Mouse (Mus musculus) WW6 (cell line): ENCODE data around the gene Gm12184.
"Not testable (repeated sequence)": the region's sequence is repeated elsewhere in the genome, so short reads cannot be mapped to it uniquely, and the experiment has no call there.

Experiments used
- DNase-seq: peaks from one replicate; pipeline ENCODE4 v3.0.0-alpha.2; 2013; ENCODE audit warnings: low read depth, low spot score

Gene Gm12184

GRCm38 (mm10) chr11:48799921-48800701, 26.3 kb downstream of the Gm12184 start, which contains the start of gene Rack1:
TSS of gene Rack1 (plus strand) at chr11:48800332.
- no peak for DNase-seq

GRCm38 (mm10) chr11:48798984-48799920, 27.2 kb downstream of the Gm12184 start:
- DNase-seq = no peak

DNA sequence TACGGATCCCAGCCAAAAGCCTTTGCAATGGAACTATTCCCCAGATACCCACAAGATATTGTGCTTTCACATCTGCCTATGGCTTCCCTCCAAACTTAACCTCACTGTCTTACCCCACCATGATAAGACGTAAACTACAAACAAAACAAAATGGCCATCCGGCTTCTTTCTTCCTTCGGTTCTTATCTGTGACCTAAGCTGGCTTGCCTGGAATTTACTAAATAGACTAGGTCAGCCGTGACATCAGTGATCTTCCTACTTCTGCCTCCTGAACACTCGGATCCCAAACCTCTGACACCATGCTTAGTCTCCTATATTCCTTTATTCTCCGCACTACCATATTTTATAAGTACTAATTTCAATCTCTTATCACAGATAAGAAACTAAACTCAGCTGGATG, 28.1 kb downstream of the Gm12184 start:
- no peak for DNase-seq

GRCm38 (mm10) chr11:48797287-48797686, 29.2 kb downstream of the Gm12184 start:
- DNase-seq = no peak

DNA sequence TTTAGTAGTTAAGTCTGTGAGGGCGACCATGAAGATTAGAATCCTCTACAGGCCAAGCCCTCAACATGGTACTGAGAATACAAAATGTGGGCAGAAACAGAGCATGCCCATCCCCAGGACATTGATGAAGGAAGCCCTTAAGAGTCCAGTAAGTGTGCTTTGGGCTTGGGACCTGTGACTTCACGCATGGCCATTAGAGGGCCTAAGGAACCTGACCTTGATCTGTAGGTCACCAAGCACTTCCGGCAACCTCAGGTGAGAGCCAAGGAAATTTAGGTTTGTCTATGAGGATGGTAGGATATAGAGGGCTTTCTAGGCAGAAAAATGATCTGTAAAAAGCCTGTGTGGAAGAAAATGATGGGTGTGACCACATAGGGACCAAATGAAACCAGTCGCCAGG, 30.2 kb downstream of the Gm12184 start:
- DNase-seq = no peak

DNA sequence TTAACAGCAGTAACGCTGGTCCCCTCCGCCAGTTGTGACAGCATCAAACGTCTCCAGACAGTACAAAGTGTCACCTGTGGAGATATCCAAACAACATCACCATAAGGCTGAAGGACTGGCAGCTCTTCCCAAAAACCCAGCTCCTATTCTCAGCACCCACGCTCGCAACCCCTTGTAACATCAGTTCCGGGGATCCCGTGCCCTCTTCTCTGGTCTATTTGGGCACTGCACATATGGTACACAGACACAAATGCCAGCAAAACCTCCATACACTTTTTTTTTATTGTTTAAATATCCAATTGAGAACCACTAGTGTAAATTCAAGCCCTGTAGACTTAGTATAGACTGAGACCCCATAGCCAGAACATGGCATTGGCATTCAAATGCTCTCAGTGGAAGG, 31.2 kb downstream of the Gm12184 start:
- DNase-seq = no peak

DNA sequence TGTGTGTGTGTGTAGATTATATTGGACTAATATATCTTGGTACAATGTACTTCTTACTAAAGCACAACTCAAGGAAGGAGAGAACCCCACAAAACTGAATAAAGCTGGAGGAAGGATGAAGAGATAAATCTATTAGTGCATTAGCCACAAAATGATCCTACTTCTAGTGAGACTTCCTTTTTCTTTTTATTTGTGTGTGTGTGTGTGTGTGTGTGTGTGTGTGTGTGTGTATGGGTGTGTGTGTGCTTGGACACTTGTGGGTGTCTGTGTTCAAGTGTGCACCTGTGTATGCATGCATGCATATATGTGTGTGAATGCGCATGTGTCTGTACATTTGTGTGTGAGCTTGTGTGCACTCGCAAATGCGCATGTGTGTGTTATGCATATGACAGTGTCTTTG, 33.3 kb downstream of the Gm12184 start:
- DNase-seq = no peak

GRCm38 (mm10) chr11:48791894-48792293, 34.6 kb downstream of the Gm12184 start:
- DNase-seq = not testable (repeated sequence)

- no peak for DNase-seq
Observed at GRCm38 (mm10) chr11:48790946-48791345, 35.5 kb downstream of the Gm12184 start.

DNA sequence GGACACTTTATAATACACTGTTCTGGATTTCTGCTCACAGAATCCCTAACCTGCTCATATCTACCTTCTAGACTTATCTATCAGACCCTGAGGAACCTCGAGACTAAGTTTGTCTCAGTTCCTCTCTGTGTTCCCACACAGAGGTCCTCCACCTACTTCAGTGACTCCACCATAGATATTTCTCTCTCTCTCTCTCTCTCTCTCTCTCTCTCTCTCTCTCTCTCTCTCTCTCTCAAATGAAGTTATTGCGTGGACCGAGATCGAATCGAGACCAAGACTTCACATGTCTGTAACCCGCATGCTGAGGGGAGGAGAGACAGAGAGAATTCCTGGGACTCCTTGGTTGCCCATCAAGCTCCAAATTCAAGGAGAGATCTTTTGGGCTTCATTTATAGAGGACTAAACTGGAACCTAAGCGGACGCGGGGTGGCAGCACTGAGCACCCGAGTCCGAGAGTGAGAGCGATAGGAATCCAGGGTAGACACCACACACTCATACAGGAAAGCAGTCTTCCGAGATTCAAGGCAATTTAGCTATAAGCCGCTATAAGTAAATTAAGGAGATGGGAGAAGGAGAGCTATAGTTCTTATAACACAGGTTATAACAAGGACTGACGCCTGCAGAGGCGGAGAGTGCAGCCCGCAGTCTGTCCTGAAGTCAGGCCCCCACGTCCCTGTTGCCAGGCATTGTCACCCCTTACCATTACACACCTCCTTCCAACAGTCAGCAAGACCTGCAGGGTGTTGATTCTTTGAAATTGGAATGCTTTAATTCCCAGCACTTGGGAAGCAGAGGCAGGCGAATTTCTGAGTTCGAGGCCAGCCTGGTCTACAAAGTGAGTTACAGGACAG, 36.3 kb downstream of the Gm12184 start:
- DNase-seq = no peak

DNA sequence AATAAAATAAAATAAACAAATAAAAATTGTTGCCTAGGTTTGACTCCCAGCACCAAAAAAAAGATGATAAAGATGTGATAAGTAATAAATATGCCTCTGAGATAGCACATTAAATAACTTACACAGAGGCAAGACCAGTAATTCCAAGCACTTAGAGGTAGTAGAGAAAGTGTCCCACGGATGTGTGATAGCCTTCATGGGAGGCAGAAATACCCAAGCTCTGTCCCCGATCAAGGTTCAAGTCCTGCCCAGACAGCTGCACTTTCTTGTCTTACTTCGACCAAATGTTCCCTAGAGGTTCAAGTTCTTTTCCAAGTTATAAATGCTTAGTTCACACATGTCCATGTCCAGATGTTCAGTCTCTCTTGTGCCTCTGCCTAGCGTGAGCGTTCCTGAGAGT, 37.2 kb downstream of the Gm12184 start:
- no peak for DNase-seq

DNA sequence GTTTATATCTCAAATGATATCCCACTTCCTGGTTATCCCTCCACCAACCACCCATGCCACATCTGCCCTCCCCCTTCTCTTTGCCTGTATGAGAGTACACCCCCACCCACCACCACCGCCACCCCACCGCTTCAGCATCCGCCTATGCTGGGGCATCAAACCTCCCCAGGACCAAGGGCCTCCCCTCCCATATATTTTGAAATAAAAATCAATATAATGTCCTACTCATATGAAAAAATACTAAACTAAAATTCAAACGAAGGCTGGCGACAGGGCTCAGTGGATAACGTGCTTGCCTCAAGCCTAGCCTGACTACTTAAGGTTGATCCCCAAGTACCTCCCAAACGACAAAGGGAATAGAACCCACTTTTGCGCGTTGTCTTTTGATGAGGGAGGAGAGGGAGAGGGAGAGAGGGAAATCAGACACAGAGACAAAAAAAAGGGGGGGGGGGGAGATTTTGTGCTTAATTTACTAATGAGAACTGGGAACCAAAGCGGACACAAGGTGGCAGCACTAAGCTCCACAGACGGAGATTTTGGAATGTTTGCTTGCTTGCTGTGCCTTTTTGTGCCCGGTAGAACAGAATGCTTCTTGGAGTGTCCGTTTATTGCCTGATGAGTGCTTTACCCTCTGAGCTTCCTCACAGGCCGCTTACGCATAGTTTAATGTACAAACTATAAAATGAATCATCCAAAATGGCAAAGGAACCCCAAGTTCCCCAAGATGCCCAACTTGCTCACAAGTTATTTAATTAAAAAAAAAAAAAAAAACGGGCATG, 38.0 kb downstream of the Gm12184 start:
- no peak for DNase-seq

DNA sequence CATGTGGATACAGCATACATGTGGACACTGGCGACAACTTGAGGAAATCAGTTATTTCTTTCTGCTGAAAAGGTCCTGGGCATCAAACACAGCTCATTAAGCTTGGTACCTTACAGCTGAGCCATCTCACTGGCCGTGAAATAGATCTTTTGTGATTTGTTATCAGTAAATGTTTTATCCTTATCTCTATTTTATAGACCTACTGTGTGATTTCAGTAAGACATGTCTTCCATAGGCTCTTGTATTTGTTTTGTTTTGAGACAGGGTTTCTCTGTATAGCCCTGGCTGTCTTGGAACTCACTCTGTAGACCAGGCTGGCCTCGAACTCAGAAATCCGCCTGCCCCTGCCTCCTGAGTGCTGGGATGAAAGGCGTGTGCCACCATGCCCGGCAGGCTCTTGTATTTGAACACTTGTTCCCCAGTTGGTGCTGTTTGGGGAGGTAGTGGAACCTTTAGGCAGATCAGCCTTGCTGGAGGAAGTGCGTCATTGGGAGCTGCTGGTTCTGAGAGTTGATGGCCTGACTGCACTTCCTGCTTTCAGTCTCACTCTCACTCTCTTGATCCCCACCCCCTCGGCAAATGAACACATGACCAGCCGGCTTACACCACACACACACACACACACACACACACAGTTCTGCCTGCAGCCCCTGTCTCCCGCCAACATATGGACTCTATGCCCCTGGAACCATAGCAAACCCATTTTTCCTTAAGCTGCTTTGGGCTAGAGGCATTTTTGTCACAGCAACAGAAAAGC, 38.8 kb downstream of the Gm12184 start:
- DNase-seq = no peak

- no peak for DNase-seq
Observed at GRCm38 (mm10) chr11:48782243-48782642, 44.2 kb downstream of the Gm12184 start.

GRCm38 (mm10) chr11:48779450-48779849, 47.0 kb downstream of the Gm12184 start:
- no peak for DNase-seq

- no peak for DNase-seq
Observed at GRCm38 (mm10) chr11:48777303-48777702, 49.2 kb downstream of the Gm12184 start.

- no peak for DNase-seq
Observed at GRCm38 (mm10) chr11:48776664-48777063, 49.8 kb downstream of the Gm12184 start.

DNA sequence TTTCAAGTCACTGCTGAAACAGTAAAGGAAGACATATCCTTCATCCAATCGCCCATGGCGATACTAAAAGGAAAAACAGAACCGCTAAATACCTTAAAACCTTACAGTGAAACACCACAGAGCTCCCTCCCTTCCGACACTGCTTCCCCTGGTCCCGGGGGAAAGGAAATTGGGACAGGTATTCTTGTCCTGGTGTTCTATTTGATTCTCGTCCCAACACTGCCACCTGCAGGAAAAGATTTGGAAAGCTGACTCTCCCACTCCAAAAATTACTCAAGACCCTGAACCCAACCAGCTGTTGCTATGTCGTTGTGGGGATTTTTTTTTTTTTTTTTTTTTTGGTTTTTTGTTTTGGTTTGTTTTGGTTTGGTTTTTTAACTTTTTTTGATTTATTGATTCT, 51.0 kb downstream of the Gm12184 start:
- peak; percentile 80 for DNase-seq
